Mouse (Mus musculus) left cerebral cortex, postnatal 4 days (tissue): ENCODE data around the gene Stbd1. TPM values are rescaled to one million over a fixed set of nuclear protein-coding genes. Genes with fewer than 3 reads are reported as not detected.

Experiments used
- DNase-seq: peaks from one replicate; pipeline ENCODE4 v3.0.0-alpha.2; 2022
- intact Hi-C: fragments of 180-260 bp; cut with DNase I; formaldehyde crosslinking; loops from one replicate; pipeline ENCODE4 v1.15.1; 2025
- total RNA-seq, 2 experiments: library from RNA; stranded (reverse); gene quantifications; 2 replicates each; pipeline ENCODE4 v1.2.3; 2021

The Stbd1 gene
- total RNA-seq = 1 to 10 TPM; 1.6 to 2.3 TPM

GRCm38 (mm10) chr5:92602691-92603690 is at the start of gene Stbd1:
Gene Stbd1 (plus strand): TSS chr5:92603041.
- DNase-seq = peak; percentile 53
- intact Hi-C loops = no loop called here

- DNase-seq = no peak
- intact Hi-C loops = no loop called here
These were observed 48.9 kb upstream of the Stbd1 start for GRCm38 (mm10) chr5:92553939-92554338.

GRCm38 (mm10) chr5:92554443-92554842 is 48.4 kb upstream of the Stbd1 start:
- peak; percentile 65 for DNase-seq
- intact Hi-C loops = no loop called here

GRCm38 (mm10) chr5:92554891-92555511 is 47.8 kb upstream of the Stbd1 start, which contains the start of gene Fam47e:
Gene Fam47e (plus strand): TSS chr5:92555069.
- peak; percentile 29 for DNase-seq
- intact Hi-C loops = no loop called here

- DNase-seq = no peak
- intact Hi-C loops = no loop called here
These were observed 46.9 kb upstream of the Stbd1 start for GRCm38 (mm10) chr5:92555905-92556304.

- intact Hi-C loops = no loop called here
- DNase-seq = no peak
These were observed 45.3 kb upstream of the Stbd1 start for GRCm38 (mm10) chr5:92557508-92557907.

GRCm38 (mm10) chr5:92560201-92560600 is 42.6 kb upstream of the Stbd1 start:
- intact Hi-C loops = no loop called here
- DNase-seq = no peak

GRCm38 (mm10) chr5:92562002-92562401 is 40.8 kb upstream of the Stbd1 start:
- no peak for DNase-seq
- intact Hi-C loops = no loop called here

GRCm38 (mm10) chr5:92571232-92571631 is 31.6 kb upstream of the Stbd1 start:
- intact Hi-C loops = no loop called here
- DNase-seq = no peak

- DNase-seq = no peak
- intact Hi-C loops = no loop called here
These were observed 23.3 kb upstream of the Stbd1 start for GRCm38 (mm10) chr5:92579559-92579958.

GRCm38 (mm10) chr5:92585932-92586331 is 16.9 kb upstream of the Stbd1 start:
- intact Hi-C loops = no loop called here
- no peak for DNase-seq

GRCm38 (mm10) chr5:92595026-92595425 is 7.8 kb upstream of the Stbd1 start:
- DNase-seq = no peak
- intact Hi-C loops = no loop called here

GRCm38 (mm10) chr5:92596865-92597264 is 6.0 kb upstream of the Stbd1 start:
- intact Hi-C loops = no loop called here

GRCm38 (mm10) chr5:92599030-92599429 is 3.8 kb upstream of the Stbd1 start:
- intact Hi-C loops = no loop called here
- no peak for DNase-seq

More at GRCm38 (mm10) chr5:92596865-92597264, 6.0 kb upstream of the Stbd1 start:
- no peak for DNase-seq

GRCm38 (mm10) chr5:92604452-92605247 is 1.8 kb downstream of the Stbd1 start:
- peak; percentile 41 for DNase-seq
- intact Hi-C loops = loop anchor here (2.0 kb wide), 1 partner anchor 70 kb away; no protein-coding TSS in a partner anchor

- no peak for DNase-seq
- intact Hi-C loops = no loop called here
These were observed 4.8 kb downstream of the Stbd1 start for GRCm38 (mm10) chr5:92607492-92608229.

GRCm38 (mm10) chr5:92612756-92613155 is 9.9 kb downstream of the Stbd1 start:
- DNase-seq = no peak
- intact Hi-C loops = no loop called here

- intact Hi-C loops = no loop called here
- no peak for DNase-seq
These were observed 19.0 kb downstream of the Stbd1 start for GRCm38 (mm10) chr5:92621883-92622282.

GRCm38 (mm10) chr5:92627896-92628295 is 25.1 kb downstream of the Stbd1 start:
- no peak for DNase-seq
- intact Hi-C loops = no loop called here

- intact Hi-C loops = no loop called here
- peak; percentile 11 for DNase-seq
These were observed 30.7 kb downstream of the Stbd1 start for GRCm38 (mm10) chr5:92633526-92633925.
